Mouse (Mus musculus) thymus, postnatal 0 days (tissue): Measurements from ENCODE around the gene Adgrl3. TPM values are rescaled to one million over a fixed set of nuclear protein-coding genes. Genes with fewer than 3 reads are reported as not detected.

ENCODE experiments used
- DNase-seq: peaks from one replicate; pipeline ENCODE4 v3.0.0-alpha.2; 2015; ENCODE audit warnings: low spot score
- polyA plus RNA-seq: library from polyadenylated mRNA; unstranded; fragments of >200 nt; fragmentation: Nextera tagmentation; extraction: Ambion mirVana; gene quantifications from 2 replicates; pipeline ENCODE4 v1.2.1, GENCODE M21; 2015

Adgrl3 gene
- polyA plus RNA-seq, 1 experiment from 2014 or later: 2.0 TPM

DNA sequence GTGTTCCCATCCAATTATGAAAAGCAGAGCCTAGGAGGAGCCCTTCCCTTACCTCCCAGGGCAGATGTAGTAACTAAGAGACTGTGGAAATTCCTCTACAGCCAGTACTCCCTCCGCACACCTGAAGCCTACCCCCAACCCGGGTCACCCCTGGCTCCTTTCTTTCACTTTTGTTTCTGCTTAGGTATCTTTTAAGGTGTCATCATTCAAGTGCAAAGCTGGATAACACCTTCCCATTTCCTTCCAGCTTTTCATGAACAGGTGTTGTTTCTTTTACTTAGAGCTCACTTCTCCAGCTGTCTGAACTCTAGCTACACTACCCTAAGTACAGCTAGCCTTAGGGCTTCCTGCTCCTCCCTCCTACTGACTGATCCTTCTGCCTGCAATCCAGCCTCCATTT lies 634.0 kb downstream of the Adgrl3 start:
- no peak for DNase-seq

DNA sequence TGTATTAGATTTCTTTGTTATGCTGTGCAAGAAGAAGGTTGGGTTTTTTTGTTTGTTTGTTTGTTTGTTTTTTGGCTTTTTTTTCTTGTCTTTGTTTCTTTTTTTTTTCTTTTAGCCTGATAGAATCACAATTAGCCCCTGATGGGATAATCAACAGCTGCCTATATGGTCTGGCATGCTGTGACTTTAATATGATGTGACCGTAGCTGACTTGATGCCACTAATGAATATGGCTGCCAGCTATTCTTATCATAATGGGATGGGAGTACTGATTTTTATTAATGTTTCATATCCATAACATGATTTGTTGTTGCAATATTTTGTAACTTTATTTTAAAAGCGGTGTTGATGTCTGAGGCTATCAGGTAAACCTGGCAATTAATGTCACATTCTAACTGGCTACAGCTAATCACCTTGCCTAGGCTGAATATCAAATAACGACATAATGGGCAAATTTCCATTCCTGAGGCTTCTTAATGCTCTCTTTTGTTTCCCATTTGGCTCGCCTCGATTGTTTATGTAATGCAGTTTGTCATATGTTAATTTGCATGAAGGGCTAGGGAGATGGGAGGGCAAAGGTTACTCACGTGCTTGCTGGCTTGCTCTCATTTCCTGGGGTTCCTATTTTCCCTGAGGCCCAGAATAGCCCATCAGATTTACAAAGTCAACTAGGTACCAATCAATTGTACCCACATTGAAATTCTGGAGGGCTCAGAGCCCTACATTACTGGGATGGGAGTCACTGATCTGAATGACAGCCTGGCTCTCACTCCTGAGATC lies 641.9 kb downstream of the Adgrl3 start:
- DNase-seq: no peak

DNA sequence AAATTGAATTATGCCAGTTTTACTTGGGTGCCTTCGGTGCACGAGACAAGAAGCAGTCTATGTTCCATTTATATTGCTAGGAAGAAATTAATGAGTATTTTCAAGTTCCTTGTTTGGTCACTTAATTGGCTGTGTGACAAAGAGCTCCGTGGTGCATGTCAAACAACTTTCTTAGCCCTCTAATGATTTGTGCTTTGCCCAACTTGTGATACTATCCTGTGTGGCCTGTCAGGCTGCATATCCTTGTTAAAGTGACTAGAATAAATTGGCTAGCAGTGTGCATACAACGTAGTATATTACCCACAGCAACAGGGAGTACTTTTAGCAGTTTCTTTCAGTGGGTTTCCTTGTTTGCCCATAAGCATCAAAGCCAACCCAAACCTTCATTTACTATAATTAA lies 651.1 kb downstream of the Adgrl3 start:
- no peak for DNase-seq

DNA sequence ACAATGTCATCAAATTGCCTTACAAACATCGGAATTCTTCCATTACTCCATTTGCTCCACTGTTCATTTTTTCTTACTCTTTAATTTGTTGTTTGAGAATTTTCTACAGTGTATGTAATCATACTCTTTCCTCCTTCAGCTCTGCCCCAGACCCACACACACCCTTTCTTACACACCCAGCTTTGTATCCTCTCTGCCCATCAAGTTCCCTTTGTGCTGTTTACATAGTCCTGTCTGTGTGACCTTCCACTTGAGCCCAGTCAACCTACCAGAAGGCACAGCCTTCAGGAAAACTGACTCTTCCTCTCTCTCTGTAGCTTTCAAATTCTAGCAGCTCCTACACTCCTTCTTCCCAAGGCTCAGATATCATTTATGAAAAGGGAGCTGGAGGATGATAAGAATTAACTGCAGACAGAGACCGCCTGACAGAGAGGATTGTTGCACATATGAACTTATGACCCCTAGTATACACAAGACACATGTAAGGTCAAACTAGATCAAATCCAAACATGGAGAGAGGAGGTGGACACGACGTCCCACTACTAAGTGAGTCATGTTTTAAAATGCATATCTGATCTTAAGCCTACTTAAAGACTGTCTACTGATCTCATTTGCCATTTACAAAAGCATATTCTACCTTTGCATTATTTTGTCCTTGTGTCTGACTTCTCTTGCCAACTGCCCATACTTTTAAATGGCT lies 654.5 kb downstream of the Adgrl3 start:
- DNase-seq: no peak

DNA sequence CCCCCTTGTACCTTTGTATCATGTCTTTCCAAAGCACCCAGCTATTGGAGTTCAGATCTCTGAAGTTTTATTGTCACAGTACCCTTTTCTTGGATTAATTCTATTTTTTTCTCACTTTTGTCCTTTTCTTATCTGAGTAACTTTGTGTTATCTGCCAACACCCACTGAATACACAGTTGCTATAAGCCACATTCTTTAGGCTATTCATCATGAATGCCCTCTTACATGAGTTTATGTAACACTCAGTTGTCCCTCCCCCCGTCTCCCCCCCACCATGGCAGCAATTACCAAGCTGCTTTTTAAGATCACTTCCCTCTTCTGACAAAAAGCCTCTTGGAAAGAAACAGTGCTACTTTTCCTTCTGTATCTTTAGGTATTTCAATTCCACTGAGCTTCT lies 655.0 kb downstream of the Adgrl3 start:
- no peak for DNase-seq

DNA sequence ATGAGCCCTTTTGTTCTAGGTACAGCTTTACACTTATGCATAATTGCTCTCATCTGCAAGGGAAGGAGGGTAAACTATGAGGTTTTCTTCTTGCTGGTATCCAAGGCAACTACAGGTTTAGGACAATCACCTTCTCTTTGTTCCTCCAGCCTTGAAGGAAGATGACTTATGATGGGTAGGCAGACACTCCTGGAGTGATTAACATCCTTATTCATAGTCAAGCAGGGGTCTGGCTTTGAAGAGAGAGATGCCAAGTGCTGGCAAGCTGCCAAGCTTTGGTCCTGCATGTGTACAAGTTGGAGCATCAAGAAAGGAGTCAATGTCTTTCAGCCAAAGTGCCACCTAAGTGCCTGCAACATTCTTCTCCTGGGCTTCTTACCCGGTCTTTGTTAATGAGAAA lies 657.0 kb downstream of the Adgrl3 start:
- no peak for DNase-seq

DNA sequence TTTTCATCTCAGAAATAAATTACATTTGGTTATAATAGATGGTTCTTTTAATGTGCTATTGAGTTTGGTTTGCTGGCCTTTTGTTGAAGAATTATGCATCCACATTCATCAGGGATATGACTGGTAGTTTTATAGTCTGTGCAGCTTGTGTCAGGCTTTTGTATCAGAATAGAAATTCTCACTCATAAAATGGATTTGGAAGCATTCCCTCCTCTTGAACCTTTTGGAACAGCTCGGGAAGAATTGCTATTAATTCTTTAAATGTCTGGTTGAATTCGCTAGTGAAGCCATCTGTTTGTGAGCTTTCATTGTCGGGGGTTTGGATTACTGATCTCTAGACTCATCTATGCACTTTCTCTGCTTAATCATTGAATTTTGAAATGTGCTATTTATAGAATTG lies 666.3 kb downstream of the Adgrl3 start:
- no peak for DNase-seq

DNA sequence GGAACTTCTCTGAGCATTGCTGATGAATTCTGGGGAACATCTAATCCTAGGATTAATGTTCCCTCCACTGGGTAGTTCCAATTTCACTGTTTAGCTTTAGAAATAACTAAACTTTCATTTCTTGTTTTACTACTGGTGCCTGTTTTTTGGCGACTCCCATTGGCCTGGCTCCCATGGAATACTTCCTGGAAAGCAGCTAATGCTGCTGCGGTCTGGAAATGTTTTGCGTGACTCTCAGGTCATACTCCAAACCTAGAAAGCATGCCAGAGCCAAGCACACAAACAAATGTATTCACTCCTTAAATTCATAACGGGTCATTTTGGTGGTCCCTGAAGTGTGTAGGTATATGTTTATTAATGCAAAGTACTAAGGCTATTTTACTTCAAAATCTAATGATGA lies 666.9 kb downstream of the Adgrl3 start:
- no peak for DNase-seq

DNA sequence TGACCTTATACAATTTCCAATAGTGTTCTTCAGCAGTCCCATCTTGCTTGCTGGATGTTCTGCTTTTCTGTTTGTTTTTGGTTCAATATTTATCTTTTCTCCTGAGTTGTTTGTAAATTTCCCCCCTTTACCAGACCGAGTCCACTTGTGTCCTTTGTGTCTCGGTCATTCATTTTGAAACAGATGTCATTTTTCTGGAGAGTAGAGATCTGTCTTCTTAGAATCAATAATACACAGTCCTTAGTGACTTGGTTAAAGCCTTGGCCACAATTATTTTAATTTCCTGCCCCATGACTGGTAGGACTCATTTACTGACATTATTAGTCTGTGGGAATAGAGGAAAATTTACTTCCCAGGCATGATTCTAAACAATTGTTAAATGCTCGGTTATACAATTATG lies 709.7 kb downstream of the Adgrl3 start:
- DNase-seq: no peak

DNA sequence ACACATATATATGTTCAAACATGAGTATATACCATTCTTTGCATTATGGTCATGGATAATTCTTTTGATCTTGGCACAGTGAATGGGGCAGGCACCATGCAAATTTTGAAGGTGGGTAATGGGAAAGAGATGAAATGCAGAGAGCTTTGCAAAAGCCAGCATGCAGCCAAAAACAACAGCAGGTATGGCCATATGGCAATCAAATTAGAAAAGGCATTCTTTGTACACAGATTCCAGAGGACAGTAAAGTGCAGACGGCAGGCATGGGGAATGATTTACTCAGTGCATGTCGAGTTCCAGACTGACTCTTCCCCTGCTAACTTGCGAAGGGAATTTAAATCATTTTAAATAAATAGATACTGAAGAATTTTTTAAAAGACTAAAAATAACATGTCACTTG lies 716.1 kb downstream of the Adgrl3 start:
- no peak for DNase-seq

DNA sequence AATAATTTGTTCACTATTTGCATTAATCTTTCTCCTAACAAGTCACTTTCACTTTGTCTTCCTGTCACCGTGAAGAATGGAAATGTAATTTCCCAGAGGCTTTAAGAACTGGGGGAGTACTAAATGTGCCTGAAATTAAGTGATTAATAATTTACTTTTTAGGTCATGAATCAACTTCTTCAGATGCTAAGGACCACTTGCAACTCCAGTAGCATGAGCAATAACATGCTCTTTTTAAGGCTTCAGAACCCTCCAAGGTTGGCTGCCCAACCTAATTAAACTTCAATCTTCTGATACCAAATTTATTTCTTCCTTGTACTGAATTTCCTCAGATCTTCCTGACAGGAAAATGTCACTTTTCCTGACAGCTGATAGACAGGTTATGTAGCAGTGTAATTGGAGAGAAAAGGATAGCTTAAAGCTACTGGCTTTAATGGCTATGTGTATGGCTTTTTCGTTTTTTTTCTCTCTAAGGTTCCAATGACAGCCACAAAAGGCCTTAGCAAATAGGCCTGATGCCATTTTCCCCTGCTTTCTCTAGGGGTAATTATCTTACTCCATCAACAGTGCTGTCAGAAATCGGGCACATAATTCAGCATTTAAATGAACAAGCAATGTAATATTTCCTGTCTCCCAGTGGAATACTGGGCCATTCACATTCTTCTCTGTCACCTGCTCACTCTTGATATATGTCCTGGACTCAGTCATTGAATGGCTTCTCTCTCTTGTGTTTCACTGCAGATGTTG lies 718.5 kb downstream of the Adgrl3 start:
- no peak for DNase-seq

DNA sequence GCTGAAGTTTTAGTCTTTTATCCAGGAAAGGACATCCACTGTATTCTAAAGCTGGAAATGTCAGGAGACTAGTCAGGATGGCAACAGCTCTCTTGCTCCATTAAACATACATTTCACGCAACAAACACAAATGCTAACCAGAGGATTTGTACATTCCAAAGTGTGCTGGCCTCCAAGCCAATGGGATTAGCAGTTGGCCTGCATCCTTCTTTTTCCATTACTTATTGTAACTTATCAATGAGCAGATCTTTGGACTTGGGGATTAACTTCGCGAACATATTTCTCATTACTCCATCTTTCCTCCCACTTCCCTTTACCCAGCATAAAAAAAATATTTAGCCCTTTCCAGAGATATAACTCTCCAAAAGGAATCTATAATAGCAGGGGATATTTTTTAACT lies 732.5 kb downstream of the Adgrl3 start:
- no peak for DNase-seq

DNA sequence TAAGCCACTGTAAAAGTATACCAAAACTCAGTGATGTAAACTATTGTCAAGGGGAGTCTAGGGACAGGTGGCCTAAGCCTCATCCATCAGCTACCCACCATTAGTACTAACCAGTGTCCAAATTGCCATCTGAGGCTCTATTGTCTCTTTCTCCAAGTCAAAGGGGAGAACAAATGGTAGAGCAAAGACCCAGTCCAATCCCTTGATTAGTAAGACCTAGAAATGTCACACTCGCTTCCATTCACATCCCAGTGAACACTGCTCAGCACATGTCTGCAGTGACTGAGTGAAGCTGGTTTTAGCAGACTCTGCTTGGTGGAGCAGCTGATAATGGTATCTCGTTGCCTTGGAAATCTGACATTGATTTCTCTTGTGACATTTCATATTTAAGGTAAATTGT lies 735.8 kb downstream of the Adgrl3 start:
- DNase-seq: no peak

DNA sequence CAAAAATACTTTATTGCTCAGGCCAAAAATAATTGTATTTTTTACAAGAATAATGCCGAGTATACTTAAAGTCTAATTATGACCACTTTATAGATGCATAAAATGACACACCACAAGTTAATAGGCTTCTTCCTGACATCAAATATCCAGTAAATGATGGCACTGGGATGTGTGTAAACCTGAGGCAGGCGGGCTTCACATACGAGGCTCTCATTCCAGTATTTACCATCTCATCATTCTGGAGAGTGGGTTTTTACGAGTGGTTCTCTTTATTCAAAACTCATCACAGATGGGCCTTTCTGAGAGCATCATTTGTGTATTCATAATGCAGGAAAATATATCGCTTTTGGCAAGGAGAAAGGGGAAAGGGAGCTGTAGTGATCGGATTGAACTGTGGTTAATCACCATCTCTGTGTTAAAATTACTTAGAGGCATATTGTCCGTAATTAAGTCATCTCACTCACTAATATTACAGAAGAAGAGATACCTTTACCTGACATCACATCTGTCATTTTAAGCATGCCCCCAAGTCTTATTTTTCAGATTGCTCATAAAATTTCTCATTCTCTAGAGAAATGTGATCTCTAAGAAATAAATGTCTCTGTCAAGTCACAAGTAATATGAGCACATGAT lies 737.3 kb downstream of the Adgrl3 start:
- no peak for DNase-seq

DNA sequence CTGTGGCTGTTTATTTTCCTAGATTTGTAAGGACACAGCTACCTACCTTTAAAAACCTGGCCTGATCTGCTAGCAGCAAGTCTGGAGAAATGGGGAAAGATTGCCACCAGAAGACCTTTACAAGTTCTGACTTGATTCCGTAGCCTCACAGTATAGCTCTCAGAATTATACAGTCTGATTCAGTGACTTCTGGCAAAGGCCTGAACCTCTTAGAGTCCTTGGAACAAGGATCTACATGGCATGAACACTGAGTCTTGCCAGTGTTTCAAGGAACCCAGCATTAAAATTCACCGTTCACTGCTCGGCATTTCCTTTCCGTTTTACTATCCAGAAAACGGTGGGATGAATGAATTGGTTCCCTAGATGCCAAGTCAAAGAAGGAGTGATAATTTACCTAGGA lies 756.3 kb downstream of the Adgrl3 start:
- no peak for DNase-seq

DNA sequence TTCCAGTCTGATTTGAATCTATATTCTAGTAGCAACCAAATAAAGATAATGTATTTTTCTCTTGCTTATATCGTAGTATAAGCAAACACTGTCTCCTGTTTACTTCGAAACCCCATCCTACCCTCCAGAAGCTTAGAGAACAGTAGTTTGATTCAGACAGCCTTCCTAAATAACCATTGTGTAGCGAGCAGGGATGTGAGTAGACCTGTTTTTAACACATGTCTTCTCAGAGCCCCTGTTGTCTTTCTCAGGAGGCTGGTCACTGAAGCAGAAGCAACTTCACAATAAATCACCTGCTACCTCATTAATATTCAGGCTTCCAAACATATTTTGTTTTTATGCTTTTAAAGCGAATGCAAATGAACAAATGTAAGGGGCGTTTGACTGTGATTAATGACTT lies 756.8 kb downstream of the Adgrl3 start:
- DNase-seq: no peak

DNA sequence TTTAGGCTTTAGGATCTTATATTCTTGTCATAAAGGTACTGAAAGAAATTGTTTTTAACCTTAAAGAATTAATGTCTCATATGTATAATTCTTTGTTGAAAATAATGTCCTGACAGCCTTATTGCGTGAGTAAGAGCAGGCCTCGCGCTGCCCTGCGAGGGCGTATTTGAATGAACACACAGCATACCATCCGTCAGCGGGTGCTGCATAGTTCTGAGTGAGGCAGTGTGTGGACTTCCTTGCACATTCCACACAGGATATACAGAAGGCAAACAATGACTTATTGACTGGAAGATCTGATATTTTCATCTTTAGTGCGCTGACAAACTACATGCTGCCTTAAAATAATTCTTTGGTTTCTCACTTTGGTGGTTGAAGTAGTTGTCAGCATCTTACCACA lies 764.8 kb downstream of the Adgrl3 start:
- no peak for DNase-seq

DNA sequence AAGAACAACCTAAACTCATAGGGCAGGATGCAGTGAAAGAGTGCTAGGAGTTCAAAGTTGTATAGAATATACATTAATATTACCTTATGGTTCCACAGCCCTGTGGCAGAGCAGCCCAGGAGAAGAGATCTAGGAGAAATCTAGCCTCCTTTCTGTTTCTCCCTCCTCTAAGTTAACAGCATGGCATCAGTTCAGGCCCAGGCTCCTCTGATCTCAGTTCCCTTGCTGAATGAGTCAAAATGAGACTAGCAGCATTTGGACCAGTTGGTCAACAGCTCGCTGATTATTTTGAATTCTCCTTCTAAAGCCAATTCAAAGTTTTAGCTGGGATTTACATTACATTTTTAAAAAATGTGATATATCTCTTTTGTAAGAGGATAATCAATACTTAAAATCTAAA lies 770.8 kb downstream of the Adgrl3 start:
- no peak for DNase-seq

DNA sequence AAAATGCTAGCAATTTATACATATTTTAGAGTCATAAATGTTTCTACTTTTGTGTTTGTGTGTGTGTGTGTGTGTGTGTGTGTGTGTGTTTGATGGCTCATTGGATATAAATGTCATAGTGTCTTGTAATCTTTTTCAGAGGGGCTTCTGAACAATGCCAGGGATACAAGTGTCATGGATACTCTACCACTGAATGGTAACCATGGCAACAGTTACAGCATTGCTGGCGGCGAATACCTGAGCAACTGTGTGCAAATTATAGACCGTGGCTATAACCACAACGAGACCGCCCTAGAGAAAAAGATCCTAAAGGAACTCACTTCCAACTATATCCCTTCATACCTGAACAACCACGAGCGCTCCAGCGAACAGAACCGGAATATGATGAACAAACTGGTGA lies 774.2 kb downstream of the Adgrl3 start:
- no peak for DNase-seq

DNA sequence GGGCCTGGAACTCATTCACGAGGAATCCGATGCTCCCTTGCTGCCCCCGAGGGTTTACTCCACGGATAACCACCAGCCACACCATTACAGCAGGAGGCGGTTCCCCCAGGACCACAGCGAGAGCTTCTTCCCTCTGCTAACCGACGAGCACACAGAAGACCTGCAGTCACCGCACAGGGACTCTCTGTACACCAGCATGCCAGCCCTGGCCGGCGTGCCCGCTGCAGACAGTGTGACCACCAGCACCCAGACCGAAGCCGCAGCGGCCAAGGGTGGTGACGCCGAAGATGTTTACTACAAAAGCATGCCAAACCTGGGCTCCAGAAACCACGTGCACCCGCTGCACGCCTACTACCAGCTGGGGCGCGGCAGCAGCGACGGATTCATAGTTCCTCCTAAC lies 774.7 kb downstream of the Adgrl3 start:
- no peak for DNase-seq

DNA sequence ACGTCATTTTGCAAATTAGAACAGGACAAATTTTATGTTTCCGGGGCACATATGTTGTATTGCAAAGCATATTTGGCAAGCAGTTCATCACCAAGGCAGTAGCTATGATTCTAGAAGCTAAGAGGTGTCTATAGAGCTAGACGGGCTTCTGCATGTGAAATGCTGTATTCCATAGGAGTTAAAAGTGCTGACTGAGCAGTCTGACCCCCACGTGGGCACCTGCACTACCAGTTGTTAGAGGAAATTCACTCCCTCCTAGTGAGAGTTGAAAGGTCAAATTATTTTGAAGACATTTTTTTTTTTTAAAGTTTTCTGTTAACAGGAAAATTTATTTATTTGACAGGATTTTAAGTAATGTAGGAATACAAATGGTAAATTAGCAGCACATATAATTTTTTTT lies 776.2 kb downstream of the Adgrl3 start:
- no peak for DNase-seq

DNA sequence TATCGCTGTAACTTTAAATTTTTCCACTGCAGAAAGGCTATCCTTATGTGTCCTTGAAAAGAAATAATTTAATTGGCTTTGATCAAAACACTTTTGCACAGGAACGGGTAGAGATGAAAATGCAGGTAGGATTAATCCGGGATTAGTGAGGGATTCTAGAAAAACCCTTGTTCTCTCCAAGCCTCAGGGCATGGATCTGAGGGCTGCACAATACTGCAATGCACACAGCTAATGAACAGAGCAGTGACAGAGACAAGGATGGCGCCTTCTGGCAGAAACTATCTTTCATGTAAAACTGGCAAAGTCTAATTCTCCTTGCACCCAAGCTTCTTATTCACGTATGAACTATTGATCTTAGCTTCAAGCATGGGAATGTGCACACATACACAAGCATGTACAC lies 791.0 kb downstream of the Adgrl3 start:
- no peak for DNase-seq
